In the genomic region with DNA sequence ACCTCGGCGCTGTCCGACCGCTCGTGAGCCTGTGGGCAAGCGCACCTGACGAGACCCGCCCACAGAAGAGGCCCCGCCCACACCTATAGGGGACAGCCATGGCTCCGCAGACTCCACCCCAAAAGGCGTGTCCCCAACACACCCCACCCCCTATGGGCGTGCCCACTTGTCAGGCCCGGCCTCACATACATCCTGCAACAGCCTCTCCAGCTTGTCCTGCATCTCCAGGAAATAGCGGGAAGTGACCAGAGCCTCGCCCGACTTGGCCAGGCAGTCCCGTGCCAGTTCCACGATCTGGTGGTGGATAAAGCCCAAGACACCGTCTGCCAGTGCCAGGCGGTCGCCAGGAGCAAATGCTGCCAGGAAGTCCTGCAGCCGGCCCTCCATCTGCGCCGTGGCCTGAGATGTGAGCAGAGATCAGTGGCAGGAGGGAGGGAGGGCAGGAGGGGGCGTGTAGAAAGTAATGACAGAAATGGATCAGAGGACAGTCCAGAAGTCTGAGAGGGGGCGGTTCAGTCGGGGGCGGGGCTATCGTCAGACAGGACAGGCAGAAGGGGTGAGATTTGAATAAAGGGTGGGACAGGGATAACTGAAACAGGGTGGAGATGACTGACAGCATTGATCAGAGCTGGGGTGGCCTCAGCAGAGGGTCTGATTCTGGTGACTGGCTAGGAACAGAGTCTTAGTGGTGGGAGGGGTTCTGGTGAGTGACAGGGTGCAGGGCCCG, we compare ENCODE assay signal across 8 mouse cellular contexts. TPM values are rescaled to one million over a fixed set of nuclear protein-coding genes. Genes with fewer than 3 reads are reported as not detected.
DNase-seq lines count a peak whose midpoint lies in the region; ATAC-seq and TF ChIP-seq lines count a peak whose summit lies in the region.

No protein-coding gene starts in this region.

- TF ChIP-seq POLR2A in brain, embryonic 14.5 days (IDR thresholded peaks at IDR 0.05; ENCODE audit: borderline replicate concordance, extremely low read depth, insufficient read depth, insufficient read length, poor library complexity, severe bottlenecking) = no peak

- no peaks in the 10 kb centered on the region for H3K9me3 ChIP-seq in ES-E14 (ENCODE audit: control insufficient read depth, insufficient read depth, low read depth, low read length)
- no peaks in the 10 kb centered on the region for H3K9me3 ChIP-seq in hindbrain, embryonic 14.5 days (ENCODE audit: control insufficient read depth, low read length)
- H3K9me3 ChIP-seq in liver, embryonic 13.5 days (replicated peaks) = no peaks in the 10 kb centered on the region
- no peaks in the 10 kb centered on the region for H3K9me3 ChIP-seq in stomach, postnatal 0 days (ENCODE audit: control insufficient read depth, low read length)

- H3K27me3 ChIP-seq in hindbrain, embryonic 14.5 days (ENCODE audit: control insufficient read depth, insufficient read depth, low read length) = no peaks in the 10 kb centered on the region
- H3K27me3 ChIP-seq in liver, embryonic 13.5 days = 0 out of 2 replicates have a peak, but pooled peaks cover 2% of the 10 kb centered on the region
- no peaks in the 10 kb centered on the region for H3K27me3 ChIP-seq in stomach, postnatal 0 days (ENCODE audit: control insufficient read depth, insufficient read depth, low read length)

- no peak overlapping the region for H3K27ac ChIP-seq in ES-E14 (ENCODE audit: insufficient read depth, low read depth, low read length, poor library complexity, severe bottlenecking)
- no peak overlapping the region for H3K27ac ChIP-seq in hindbrain, embryonic 14.5 days
- no peak overlapping the region for H3K27ac ChIP-seq in liver, embryonic 13.5 days
- no peak overlapping the region for H3K27ac ChIP-seq in stomach, postnatal 0 days (replicated peaks)

- TF ChIP-seq CTCF in brain, embryonic 14.5 days (IDR thresholded peaks at IDR 0.05; ENCODE audit: borderline replicate concordance, extremely low read depth, insufficient read depth, insufficient read length) = no peak
- TF ChIP-seq CTCF in stomach, postnatal 0 days (IDR thresholded peaks at IDR 0.05; ENCODE audit: low read depth) = no peak

- in situ Hi-C loops in ES-E14 (cut with MboI; ENCODE audit: low sequenced_read_pairs in 2 of 2, unreplicated experiment in 2 of 2) = no loop called here

- 22% methylated on average over 30 of the region's 30 CpGs for WGBS in hindbrain, embryonic 14.5 days
- WGBS in liver, embryonic 13.5 days (ENCODE audit: insufficient replicate concordance) = 63% methylated on average over 30 of the region's 30 CpGs
- WGBS in stomach, postnatal 0 days = 41% methylated on average over 30 of the region's 30 CpGs

- H3K9ac ChIP-seq in ES-E14 (ENCODE audit: insufficient read depth, low read depth, low read length, poor library complexity, severe bottlenecking) = 0 out of 2 replicates have a peak overlapping the region, but pooled peaks have one; percentile 12
- no peak overlapping the region for H3K9ac ChIP-seq in hindbrain, embryonic 14.5 days
- no peak overlapping the region for H3K9ac ChIP-seq in liver, embryonic 13.5 days
- H3K9ac ChIP-seq in stomach, postnatal 0 days (ENCODE audit: low read length) = no peak overlapping the region

- H3K36me3 ChIP-seq in ES-E14 (ENCODE audit: control insufficient read depth, insufficient read depth, low read length, poor library complexity, severe bottlenecking) = peaks cover 17% of the 10 kb centered on the region; the same call in 1 of the 2 replicates
- peaks cover 49% of the 10 kb centered on the region for H3K36me3 ChIP-seq in hindbrain, embryonic 14.5 days (replicated peaks; ENCODE audit: control insufficient read depth, insufficient read depth)
- H3K36me3 ChIP-seq in liver, embryonic 13.5 days = peaks cover 69% of the 10 kb centered on the region
- peaks cover 8% of the 10 kb centered on the region for H3K36me3 ChIP-seq in stomach, postnatal 0 days (ENCODE audit: control insufficient read depth, insufficient read depth, low read length)

- H3K4me2 ChIP-seq in hindbrain, embryonic 14.5 days (replicated peaks) = 0 out of 2 replicates have a peak overlapping the region, but pooled peaks have one; percentile 13
- peak overlapping the region; percentile 29; the same call in 1 of the 2 replicates for H3K4me2 ChIP-seq in liver, embryonic 13.5 days
- H3K4me2 ChIP-seq in stomach, postnatal 0 days (replicated peaks; ENCODE audit: low read depth) = no peak overlapping the region

- ATAC-seq in hindbrain, embryonic 14.5 days (ENCODE audit: low FRiP score) = no peak
- no peak for ATAC-seq in liver, embryonic 13.5 days (ENCODE audit: low read depth)
- ATAC-seq in stomach, postnatal 0 days (ENCODE audit: low FRiP score, low TSS enrichment) = peak; percentile 35
- no peak for ATAC-seq in granulocyte monocyte progenitor cell, adult 5-6 weeks (replicated peaks; ENCODE audit: poor library complexity, severe bottlenecking)

- TF ChIP-seq EP300 in stomach, postnatal 0 days (optimal IDR thresholded peaks at IDR 0.05) = no peak

- H3K4me3 ChIP-seq in ES-E14 (ENCODE audit: insufficient read depth in 1 of 2, low read depth in 1 of 2, low read length in 2 of 2, poor library complexity in 1 of 2, severe bottlenecking in 1 of 2) = peak overlapping the region; percentile 35 to 44; a peak in 3 of 4 replicates
- 0 out of 2 replicates have a peak overlapping the region, but pooled peaks have one; percentile 1 for H3K4me3 ChIP-seq in hindbrain, embryonic 14.5 days (replicated peaks; ENCODE audit: low read length)
- H3K4me3 ChIP-seq in liver, embryonic 13.5 days (replicated peaks) = no peak overlapping the region
- H3K4me3 ChIP-seq in stomach, postnatal 0 days (ENCODE audit: low read depth, low read length) = no peak overlapping the region

- H3K4me1 ChIP-seq in ES-E14 (ENCODE audit: control insufficient read depth in 2 of 2, insufficient read depth in 2 of 2, low read length in 2 of 2, poor library complexity in 1 of 2) = peaks cover 0 to 35% of the 10 kb centered on the region in 2 experiments; a peak in 2 of 4 replicates
- H3K4me1 ChIP-seq in hindbrain, embryonic 14.5 days (replicated peaks; ENCODE audit: control insufficient read depth, insufficient read depth, low read length) = peaks cover 19% of the 10 kb centered on the region
- H3K4me1 ChIP-seq in liver, embryonic 13.5 days (replicated peaks) = peaks cover 73% of the 10 kb centered on the region
- peaks cover 8% of the 10 kb centered on the region; the same call in 1 of the 2 replicates for H3K4me1 ChIP-seq in stomach, postnatal 0 days (replicated peaks; ENCODE audit: control insufficient read depth, insufficient read depth)

- DNase-seq in ES-E14 (ENCODE audit: low read depth, low spot score) = peak; percentile 94
- DNase-seq in brain, embryonic 14.5 days (ENCODE audit: low read depth) = peak; percentile 55
- no peak for DNase-seq in hindbrain, embryonic 14.5 days (ENCODE audit: low spot score)
- peak; percentile 68 for DNase-seq in liver, embryonic 13.5 days
- DNase-seq in stomach, postnatal 0 days (ENCODE audit: low spot score) = peak; percentile 92
- DNase-seq in adrenal gland, postnatal 4 days (ENCODE audit: low spot score in 2 of 2) = no peak
- no peak for DNase-seq in adrenal gland, adult (ENCODE audit: inconsistent age in 2 of 2, low spot score in 1 of 2)

RNA-seq across cellular contexts. Expression of a gene that starts 11.6 kb away (rescaled TPM):
- 52.7 and 71.0 TPM in 2 replicates for total RNA-seq in ES-E14 (2012; rRNA removed)
- 150 and 161 TPM in 2 replicates for polyA plus RNA-seq in brain, embryonic 14.5 days (2012; rRNA removed)
- polyA plus RNA-seq in hindbrain, embryonic 14.5 days (2014; fragmentation: Nextera tagmentation; extraction: Ambion mirVana) = 83.0 and 84.6 TPM in 2 replicates
- polyA plus RNA-seq in liver, embryonic 13.5 days (2015; fragmentation: Nextera tagmentation; extraction: Ambion mirVana) = 18.0 and 18.2 TPM in 2 replicates
- polyA plus RNA-seq in stomach, postnatal 0 days (2015; fragmentation: Nextera tagmentation; extraction: Ambion mirVana) = 36.8 and 39.0 TPM in 2 replicates
- 10 to 100 TPM; 72.0 to 78.8 TPM for total RNA-seq in adrenal gland, postnatal 4 days (2021)
- total RNA-seq in granulocyte monocyte progenitor cell, adult 5-6 weeks (2014; fragmentation: Nextera tagmentation) = 6.6 and 14.0 TPM in 2 replicates
- total RNA-seq in granulocyte monocyte progenitor cell, adult 5-6 weeks (2017) = 12.1 and 16.6 TPM in 2 replicates

RNA-seq across cellular contexts. Expression of a gene that starts 16.8 kb away (rescaled TPM):
- total RNA-seq in ES-E14 (2012; rRNA removed) = 7.8 and 11.5 TPM in 2 replicates
- polyA plus RNA-seq in brain, embryonic 14.5 days (2012; rRNA removed) = 45.2 and 48.3 TPM in 2 replicates
- polyA plus RNA-seq in hindbrain, embryonic 14.5 days (2014; fragmentation: Nextera tagmentation; extraction: Ambion mirVana) = 23.3 and 26.6 TPM in 2 replicates
- 4.9 and 6.2 TPM in 2 replicates for polyA plus RNA-seq in liver, embryonic 13.5 days (2015; fragmentation: Nextera tagmentation; extraction: Ambion mirVana)
- 5.6 and 5.7 TPM in 2 replicates for polyA plus RNA-seq in stomach, postnatal 0 days (2015; fragmentation: Nextera tagmentation; extraction: Ambion mirVana)
- total RNA-seq in adrenal gland, postnatal 4 days (2021) = 10 to 100 TPM; 34.5 to 40.9 TPM
- total RNA-seq in granulocyte monocyte progenitor cell, adult 5-6 weeks (2014; fragmentation: Nextera tagmentation) = 74.8 and 78.5 TPM in 2 replicates
- total RNA-seq in granulocyte monocyte progenitor cell, adult 5-6 weeks (2017) = 12.4 and 12.5 TPM in 2 replicates

RNA-seq across cellular contexts. Expression of a gene that starts 20.1 kb away (rescaled TPM):
- 0.69 and 1.2 TPM in 2 replicates for total RNA-seq in ES-E14 (2012; rRNA removed)
- polyA plus RNA-seq in brain, embryonic 14.5 days (2012; rRNA removed) = 0.11 and 0.14 TPM in 2 replicates
- polyA plus RNA-seq in hindbrain, embryonic 14.5 days (2014; fragmentation: Nextera tagmentation; extraction: Ambion mirVana) = 0.09 TPM in 1 of 2 replicates, not detected in the other
- polyA plus RNA-seq in liver, embryonic 13.5 days (2015; fragmentation: Nextera tagmentation; extraction: Ambion mirVana) = 0.20 and 0.21 TPM in 2 replicates
- polyA plus RNA-seq in stomach, postnatal 0 days (2015; fragmentation: Nextera tagmentation; extraction: Ambion mirVana) = 0.19 and 0.29 TPM in 2 replicates
- under 1 TPM; 0.22 to 0.37 TPM for total RNA-seq in adrenal gland, postnatal 4 days (2021)
- 0.24 and 0.62 TPM in 2 replicates for total RNA-seq in granulocyte monocyte progenitor cell, adult 5-6 weeks (2014; fragmentation: Nextera tagmentation)
- 0.52 and 1.4 TPM in 2 replicates for total RNA-seq in granulocyte monocyte progenitor cell, adult 5-6 weeks (2017)

RNA-seq across cellular contexts. Expression of a gene that starts 27.4 kb away (rescaled TPM):
- total RNA-seq in ES-E14 (2012; rRNA removed) = 49.9 and 58.2 TPM in 2 replicates
- polyA plus RNA-seq in brain, embryonic 14.5 days (2012; rRNA removed) = 29.1 and 45.0 TPM in 2 replicates
- polyA plus RNA-seq in hindbrain, embryonic 14.5 days (2014; fragmentation: Nextera tagmentation; extraction: Ambion mirVana) = 34.4 and 43.5 TPM in 2 replicates
- polyA plus RNA-seq in liver, embryonic 13.5 days (2015; fragmentation: Nextera tagmentation; extraction: Ambion mirVana) = 45.6 and 50.4 TPM in 2 replicates
- 77.3 and 80.1 TPM in 2 replicates for polyA plus RNA-seq in stomach, postnatal 0 days (2015; fragmentation: Nextera tagmentation; extraction: Ambion mirVana)
- 100 to 1,000 TPM in 1 of 2 experiments, 10 to 100 TPM in 1; 93.1 to 109 TPM for total RNA-seq in adrenal gland, postnatal 4 days (2021)
- 28.6 and 41.1 TPM in 2 replicates for total RNA-seq in granulocyte monocyte progenitor cell, adult 5-6 weeks (2014; fragmentation: Nextera tagmentation)
- total RNA-seq in granulocyte monocyte progenitor cell, adult 5-6 weeks (2017) = 9.0 and 9.3 TPM in 2 replicates

RNA-seq across cellular contexts. Expression of a gene that starts 33.6 kb away (rescaled TPM):
- 4.3 and 5.2 TPM in 2 replicates for total RNA-seq in ES-E14 (2012; rRNA removed)
- 468 and 475 TPM in 2 replicates for polyA plus RNA-seq in brain, embryonic 14.5 days (2012; rRNA removed)
- 519 and 565 TPM in 2 replicates for polyA plus RNA-seq in hindbrain, embryonic 14.5 days (2014; fragmentation: Nextera tagmentation; extraction: Ambion mirVana)
- polyA plus RNA-seq in liver, embryonic 13.5 days (2015; fragmentation: Nextera tagmentation; extraction: Ambion mirVana) = 2.7 and 3.9 TPM in 2 replicates
- 18.9 and 19.0 TPM in 2 replicates for polyA plus RNA-seq in stomach, postnatal 0 days (2015; fragmentation: Nextera tagmentation; extraction: Ambion mirVana)
- 10 to 100 TPM; 58.9 to 59.7 TPM for total RNA-seq in adrenal gland, postnatal 4 days (2021)
- total RNA-seq in granulocyte monocyte progenitor cell, adult 5-6 weeks (2014; fragmentation: Nextera tagmentation) = 5.5 and 10.8 TPM in 2 replicates
- total RNA-seq in granulocyte monocyte progenitor cell, adult 5-6 weeks (2017) = 0.34 and 1.6 TPM in 2 replicates

Comparison
In these comparisons a context has a peak if more than half of its experiments do, and no peak if none do; other contexts are left out.
1. DNase-seq: peak in ES-E14 (single experiment), brain, embryonic 14.5 days (single experiment), liver, embryonic 13.5 days (single experiment) and stomach, postnatal 0 days (single experiment); none in hindbrain, embryonic 14.5 days (single experiment), adrenal gland, postnatal 4 days (0 of 2) and adrenal gland, adult (0 of 2).
2. H3K4me3 ChIP-seq: peak in ES-E14 (2 of 2) and hindbrain, embryonic 14.5 days (single experiment); none in liver, embryonic 13.5 days (single experiment) and stomach, postnatal 0 days (single experiment).